In genomic region chr1:62986267-62986666, GRCm38 (mm10) we compare ENCODE assay signal across 7 mouse cellular contexts.
A peak's percentile ranks its signal among the peaks of the same experiment; 100 is the strongest.
DNase-seq lines count a peak whose midpoint lies in the region; ATAC-seq and TF ChIP-seq lines count a peak whose summit lies in the region.

No protein-coding gene starts in this region.

- 0 out of 2 replicates have a peak overlapping the region, but pooled peaks have one; percentile 31 for H3K9ac ChIP-seq in heart, embryonic 16.5 days (ENCODE audit: low read length)
- no peak overlapping the region for H3K9ac ChIP-seq in liver, embryonic 16.5 days (ENCODE audit: low read depth, low read length)
- H3K9ac ChIP-seq in neural tube, embryonic 15.5 days (replicated peaks) = no peak overlapping the region

- H3K79me2 ChIP-seq in C2C12 (ENCODE audit: control insufficient read depth, insufficient read depth) = no peaks in the 10 kb centered on the region

- ATAC-seq in heart, embryonic 16.5 days (replicated peaks; ENCODE audit: extremely low read depth, insufficient read depth, low FRiP score) = no peak
- ATAC-seq in liver, embryonic 16.5 days (ENCODE audit: low read depth) = no peak
- no peak for ATAC-seq in neural tube, embryonic 15.5 days (ENCODE audit: low FRiP score)

- no peaks in the 10 kb centered on the region for H3K9me3 ChIP-seq in heart, embryonic 16.5 days (replicated peaks; ENCODE audit: control insufficient read depth, low read length)
- no peaks in the 10 kb centered on the region for H3K9me3 ChIP-seq in liver, embryonic 16.5 days (replicated peaks; ENCODE audit: control insufficient read depth, low read length)
- H3K9me3 ChIP-seq in neural tube, embryonic 15.5 days (replicated peaks) = no peaks in the 10 kb centered on the region

- WGBS in heart, embryonic 16.5 days = 21% methylated on average over 7 of the region's 7 CpGs
- 24% methylated on average over 7 of the region's 7 CpGs for WGBS in liver, embryonic 16.5 days (ENCODE audit: insufficient replicate concordance)
- WGBS in neural tube, embryonic 15.5 days = 12% methylated on average over 7 of the region's 7 CpGs

- H3ac ChIP-seq in C2C12 (ENCODE audit: control insufficient read depth, insufficient read length, low read depth) = no peak overlapping the region

- no peaks in the 10 kb centered on the region for H3K36me3 ChIP-seq in C2C12 (ENCODE audit: control insufficient read depth, insufficient read depth)
- no peaks in the 10 kb centered on the region for H3K36me3 ChIP-seq in heart, embryonic 16.5 days (ENCODE audit: control insufficient read depth, insufficient read depth)
- H3K36me3 ChIP-seq in liver, embryonic 16.5 days (ENCODE audit: control insufficient read depth, insufficient read depth) = no peaks in the 10 kb centered on the region
- H3K36me3 ChIP-seq in neural tube, embryonic 15.5 days = no peaks in the 10 kb centered on the region

- peaks cover 7% of the 10 kb centered on the region for H3K27me3 ChIP-seq in C2C12 (ENCODE audit: control insufficient read depth, insufficient read depth, insufficient read length)
- no peaks in the 10 kb centered on the region for H3K27me3 ChIP-seq in heart, embryonic 16.5 days (ENCODE audit: control insufficient read depth, insufficient read depth, low read length)
- H3K27me3 ChIP-seq in liver, embryonic 16.5 days (ENCODE audit: control insufficient read depth, insufficient read depth, low read depth, low read length) = no peaks in the 10 kb centered on the region
- no peaks in the 10 kb centered on the region for H3K27me3 ChIP-seq in neural tube, embryonic 15.5 days (replicated peaks)

- H3K27ac ChIP-seq in heart, embryonic 16.5 days (ENCODE audit: low read length) = no peak overlapping the region
- no peak overlapping the region for H3K27ac ChIP-seq in liver, embryonic 16.5 days (ENCODE audit: low read length)
- H3K27ac ChIP-seq in neural tube, embryonic 15.5 days (replicated peaks) = no peak overlapping the region

- no peaks in the 10 kb centered on the region for H3K4me1 ChIP-seq in heart, embryonic 16.5 days (ENCODE audit: control insufficient read depth, insufficient read depth, low read length)
- no peaks in the 10 kb centered on the region; the same call in 1 of the 2 replicates for H3K4me1 ChIP-seq in liver, embryonic 16.5 days (ENCODE audit: control insufficient read depth, low read depth, low read length)
- H3K4me1 ChIP-seq in neural tube, embryonic 15.5 days = 0 out of 2 replicates have a peak, but pooled peaks cover 3% of the 10 kb centered on the region

- no peak for TF ChIP-seq CTCF in C2C12 (IDR thresholded peaks at IDR 0.05; ENCODE audit: control insufficient read depth, insufficient read depth, insufficient read length)

- H3K79me3 ChIP-seq in C2C12 (ENCODE audit: low read depth) = no peaks in the 10 kb centered on the region

- no peak overlapping the region for H3K4me3 ChIP-seq in C2C12 (ENCODE audit: insufficient read depth, poor library complexity, severe bottlenecking)
- H3K4me3 ChIP-seq in heart, embryonic 16.5 days (ENCODE audit: low read length) = peak overlapping the region; percentile 5
- H3K4me3 ChIP-seq in liver, embryonic 16.5 days (ENCODE audit: low read depth, low read length) = no peak overlapping the region; the same call in 1 of the 2 replicates
- no peak overlapping the region for H3K4me3 ChIP-seq in neural tube, embryonic 15.5 days (replicated peaks)

- H3K4me2 ChIP-seq in heart, embryonic 16.5 days (ENCODE audit: low read depth, low read length) = peak overlapping the region; percentile 36
- H3K4me2 ChIP-seq in liver, embryonic 16.5 days (ENCODE audit: low read depth, low read length) = peak overlapping the region; percentile 30
- H3K4me2 ChIP-seq in neural tube, embryonic 15.5 days = peak overlapping the region; percentile 47

- peak; percentile 59 for DNase-seq in MN1 (ENCODE audit: low spot score)
- DNase-seq in embryo, embryonic 10 days (ENCODE audit: low spot score) = peak; percentile 77
- peak; percentile 75 to 83 for DNase-seq in kidney, postnatal 36 days

TF ChIP-seq in C2C12, 6 proteins besides CTCF, POLR2A, EP300 and RAD21:
- TF ChIP-seq CEBPB (IDR thresholded peaks at IDR 0.05; ENCODE audit: low read depth) (no peak), USF1 (IDR thresholded peaks at IDR 0.05; ENCODE audit: low read depth) (peak; percentile 32)
